Mouse (Mus musculus) liver, embryonic 15.5 days (tissue): Measurements from ENCODE around the gene Slc30a1. TPM values are rescaled to one million over a fixed set of nuclear protein-coding genes. Genes with fewer than 3 reads are reported as not detected.

Experiments
- ATAC-seq: fragments of 200-750 bp; cut with Nextera tagmentation; 2 replicates; pipeline ENCODE4 v1.8.0; 2017; ENCODE audit warnings: moderate number of reproducible peaks, mild to moderate bottlenecking, moderate library complexity; ENCODE audit not compliant: insufficient read depth
- H3K27ac ChIP-seq: fragments of 300-500 bp; sonication (generic); replicated peaks from 2 replicates; pipeline ENCODE4 v1.5.1; 2015; ENCODE audit warnings: mild to moderate bottlenecking, inconsistent platforms
- H3K27me3 ChIP-seq: fragments of 300-500 bp; sonication (generic); 2 replicates; pipeline ENCODE4 v1.6.1; 2015; ENCODE audit warnings: mild to moderate bottlenecking, inconsistent platforms
- H3K36me3 ChIP-seq: fragments of 300-500 bp; sonication (generic); replicated peaks from 2 replicates; pipeline ENCODE4 v1.6.1; 2015; ENCODE audit warnings: moderate library complexity, mild to moderate bottlenecking, inconsistent platforms
- H3K4me1 ChIP-seq: fragments of 300-500 bp; sonication (generic); replicated peaks from 2 replicates; pipeline ENCODE4 v1.6.1; 2015; ENCODE audit warnings: inconsistent platforms
- H3K4me2 ChIP-seq: fragments of 300-500 bp; sonication (generic); 2 replicates; pipeline ENCODE4 v1.6.1; 2015; ENCODE audit warnings: moderate library complexity, mild to moderate bottlenecking, inconsistent platforms
- H3K4me3 ChIP-seq: fragments of 300-500 bp; sonication (generic); replicated peaks from 2 replicates; pipeline ENCODE4 v1.5.1; 2015; ENCODE audit warnings: mild to moderate bottlenecking, inconsistent platforms
- H3K9ac ChIP-seq: fragments of 300-500 bp; sonication (generic); 2 replicates; pipeline ENCODE4 v1.6.1; 2015; ENCODE audit warnings: moderate library complexity, mild to moderate bottlenecking, inconsistent platforms
- H3K9me3 ChIP-seq: fragments of 300-500 bp; sonication (generic); replicated peaks from 2 replicates; pipeline ENCODE4 v1.6.1; 2016; ENCODE audit warnings: inconsistent platforms
- WGBS: fragments of 180-500 bp; shearing (Covaris S2); methylation state at CpG from one replicate; pipeline ENCODE4 v1.1.7; 2015; ENCODE audit warnings: mixed read lengths; ENCODE audit not compliant: insufficient replicate concordance; 5-methylcytosine and 5-hydroxymethylcytosine counted together
- polyA plus RNA-seq: library from polyadenylated mRNA; unstranded; fragments of >200 nt; fragmentation: Nextera tagmentation; extraction: Ambion mirVana; gene quantifications from 2 replicates; pipeline ENCODE4 v1.2.1, GENCODE M21; 2015

Slc30a1 gene
- polyA plus RNA-seq, 1 experiment from 2014 or later, result 4.2 TPM

DNA sequence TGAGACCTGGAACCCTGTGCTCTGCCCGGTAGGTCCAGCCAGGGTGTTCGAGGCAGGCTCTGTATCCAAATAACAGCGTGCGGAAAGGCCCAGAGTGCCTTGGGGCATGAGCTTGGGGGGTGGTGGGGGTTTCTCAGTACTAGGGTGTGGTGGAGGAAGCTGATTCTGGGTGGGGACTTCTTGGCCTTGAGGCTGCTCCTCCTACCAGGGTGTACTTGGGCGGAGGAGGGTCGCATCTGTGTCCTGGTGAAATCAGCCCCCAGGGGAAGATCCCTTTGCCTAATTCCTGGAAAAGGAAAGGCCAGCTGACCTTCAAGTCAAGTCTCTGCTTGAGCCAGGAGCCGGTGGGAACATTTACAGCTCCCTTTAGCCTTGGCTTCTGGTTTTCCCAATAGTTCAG lies 39.7 kb downstream of the Slc30a1 start:
- Histone ChIP-seq H3K9me3 (no peaks in the 10 kb centered on the region), H3K27me3 (0 out of 2 replicates have a peak, but pooled peaks cover 2% of the 10 kb centered on the region), H3K4me1 (peaks cover 3% of the 10 kb centered on the region; the same call in 1 of the 2 replicates), H3K27ac (no peak overlapping the region), H3K9ac (no peak overlapping the region), H3K4me3 (no peak overlapping the region), H3K36me3 (no peaks in the 10 kb centered on the region), H3K4me2 (no peak overlapping the region)
- WGBS, result 58% methylated on average over 7 of the region's 7 CpGs
- ATAC-seq, result no peak

DNA sequence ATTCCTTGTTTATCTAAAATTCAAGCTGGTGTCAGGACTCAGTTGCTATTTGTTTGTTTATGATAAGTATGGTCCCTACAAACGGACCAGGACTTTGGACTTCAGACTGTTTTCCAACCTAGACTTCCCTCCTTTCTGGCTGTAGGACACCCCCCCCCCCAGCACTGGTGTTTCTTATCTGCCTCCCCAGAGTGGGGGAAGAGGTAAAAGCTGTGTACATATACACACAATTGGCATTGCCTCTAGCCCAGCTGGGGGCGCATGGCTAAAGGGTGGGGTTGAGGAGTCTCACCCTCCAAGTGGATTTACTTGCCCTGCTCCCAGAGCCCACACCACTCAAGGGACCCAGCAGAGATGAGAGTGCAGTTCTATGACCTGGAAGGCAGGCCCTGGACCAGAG lies 40.3 kb downstream of the Slc30a1 start:
- Histone ChIP-seq H3K27me3 (0 out of 2 replicates have a peak, but pooled peaks cover 2% of the 10 kb centered on the region), H3K4me3 (no peak overlapping the region), H3K27ac (no peak overlapping the region), H3K4me1 (peaks cover 3% of the 10 kb centered on the region; the same call in 1 of the 2 replicates), H3K36me3 (no peaks in the 10 kb centered on the region), H3K9ac (no peak overlapping the region), H3K4me2 (no peak overlapping the region), H3K9me3 (no peaks in the 10 kb centered on the region)
- 51% methylated on average over 2 of the region's 2 CpGs for WGBS
- no peak for ATAC-seq

DNA sequence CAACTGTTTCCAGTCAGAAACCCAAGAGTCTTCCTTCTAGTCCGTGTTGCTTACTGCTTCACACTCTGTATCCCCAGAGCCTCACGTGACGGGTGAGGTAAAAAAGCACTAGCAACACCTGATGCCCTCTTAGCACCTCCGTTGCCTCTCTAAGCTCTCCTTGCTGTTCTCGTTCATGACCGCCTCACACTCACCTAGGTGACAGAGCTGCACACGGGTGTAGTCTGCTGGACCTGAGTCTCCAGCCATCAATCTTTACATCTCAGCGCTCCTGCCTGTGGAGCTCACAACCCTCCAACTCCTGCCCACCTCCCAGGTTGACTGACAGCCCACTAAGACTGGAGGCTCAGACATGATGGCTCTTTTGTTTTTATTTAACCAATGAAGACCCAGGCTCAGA lies 41.2 kb downstream of the Slc30a1 start:
- Histone ChIP-seq H3K4me3 (no peak overlapping the region), H3K9me3 (no peaks in the 10 kb centered on the region), H3K4me2 (no peak overlapping the region), H3K36me3 (no peaks in the 10 kb centered on the region), H3K4me1 (peaks cover 3% of the 10 kb centered on the region; the same call in 1 of the 2 replicates), H3K27ac (no peak overlapping the region), H3K27me3 (0 out of 2 replicates have a peak, but pooled peaks cover 2% of the 10 kb centered on the region), H3K9ac (no peak overlapping the region)
- no peak for ATAC-seq
- 66% methylated on average over 8 of the region's 8 CpGs for WGBS

DNA sequence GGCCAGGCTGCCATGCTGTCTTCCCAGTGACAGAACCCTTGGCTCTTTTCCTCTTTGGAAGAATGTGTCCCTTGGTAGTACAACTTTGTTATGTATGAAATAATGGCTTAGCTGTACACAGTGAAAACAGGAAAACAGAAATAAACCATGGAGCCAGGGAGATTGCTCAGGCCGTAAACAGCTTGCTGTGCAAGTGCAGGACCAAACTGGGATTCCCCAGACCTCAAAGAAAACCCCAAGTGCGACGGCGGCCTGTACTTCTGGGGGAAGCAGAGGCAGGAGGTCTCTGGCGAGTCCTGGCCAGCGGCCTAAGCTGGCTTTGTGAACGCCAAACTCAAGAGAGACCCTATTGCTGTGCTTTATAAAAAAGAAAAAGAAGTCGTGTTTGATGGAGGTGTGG lies 42.0 kb downstream of the Slc30a1 start:
- 0 out of 2 replicates have a peak, but pooled peaks cover 2% of the 10 kb centered on the region for H3K27me3 ChIP-seq
- H3K36me3 ChIP-seq, result no peaks in the 10 kb centered on the region
- H3K4me1 ChIP-seq, result peaks cover 3% of the 10 kb centered on the region; the same call in 1 of the 2 replicates
- no peak overlapping the region for H3K4me3 ChIP-seq
- no peaks in the 10 kb centered on the region for H3K9me3 ChIP-seq
- 62% methylated on average over 8 of the region's 8 CpGs for WGBS
- H3K9ac ChIP-seq, result no peak overlapping the region
- no peak overlapping the region for H3K27ac ChIP-seq
- ATAC-seq, result no peak
- no peak overlapping the region for H3K4me2 ChIP-seq

DNA sequence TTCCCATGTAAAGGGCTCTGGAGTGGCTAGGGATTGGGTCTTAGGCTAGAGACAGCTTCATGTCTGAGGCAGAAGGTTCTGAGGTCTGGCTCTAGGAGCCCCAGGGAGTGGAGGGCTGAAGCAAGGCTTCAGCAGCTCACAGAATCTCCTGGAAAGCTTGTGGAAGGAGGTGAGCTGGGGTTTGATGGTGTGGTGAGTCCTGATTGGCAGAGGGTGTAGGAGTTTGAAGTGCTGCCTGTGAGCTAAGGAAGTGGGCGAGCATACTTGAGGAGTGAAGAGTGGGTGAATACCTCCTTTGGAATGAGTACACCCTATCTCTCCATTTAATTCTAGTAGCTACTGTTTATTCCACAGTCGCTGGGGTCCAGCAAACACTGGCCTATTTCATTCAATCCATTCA lies 44.0 kb downstream of the Slc30a1 start:
- Histone ChIP-seq H3K9me3 (no peaks in the 10 kb centered on the region), H3K4me1 (peaks cover 14% of the 10 kb centered on the region), H3K4me2 (no peak overlapping the region), H3K36me3 (no peaks in the 10 kb centered on the region), H3K27me3 (0 out of 2 replicates have a peak, but pooled peaks cover 2% of the 10 kb centered on the region), H3K27ac (no peak overlapping the region), H3K4me3 (no peak overlapping the region), H3K9ac (no peak overlapping the region)
- WGBS, result 53% methylated on average over 2 of the region's 2 CpGs
- no peak for ATAC-seq

DNA sequence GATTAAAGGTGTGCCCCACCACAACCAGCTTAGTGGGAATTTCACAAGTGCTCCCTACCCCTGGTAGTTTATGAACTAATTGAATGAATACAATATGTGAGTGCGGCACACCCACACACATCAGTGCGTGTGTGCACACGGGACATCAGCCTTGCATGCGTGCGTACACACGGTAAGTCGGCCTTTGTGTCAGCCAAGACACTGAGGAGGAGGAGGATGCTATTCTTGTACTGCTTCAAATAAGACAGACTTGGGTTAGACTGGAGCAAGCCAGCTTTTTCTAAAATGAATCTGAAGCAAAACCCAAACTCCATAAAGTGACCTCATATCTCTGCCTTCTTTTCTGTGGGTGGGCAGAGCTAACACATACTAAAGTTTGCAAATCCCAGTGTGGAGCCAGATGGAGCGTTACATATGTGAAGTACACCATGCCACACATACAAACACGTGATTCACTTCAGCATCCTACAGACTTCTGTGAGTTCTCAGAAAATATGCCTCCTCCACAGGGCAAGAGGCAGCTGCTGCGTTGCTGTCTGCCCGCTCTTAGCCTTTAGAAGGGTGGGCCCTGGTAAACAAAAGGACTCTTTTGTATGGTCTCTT lies 46.3 kb downstream of the Slc30a1 start:
- H3K9ac ChIP-seq, result no peak overlapping the region
- no peak for ATAC-seq
- no peak overlapping the region for H3K4me3 ChIP-seq
- no peaks in the 10 kb centered on the region for H3K9me3 ChIP-seq
- peaks cover 24% of the 10 kb centered on the region for H3K4me1 ChIP-seq
- H3K27me3 ChIP-seq, result no peaks in the 10 kb centered on the region
- WGBS, result 82% methylated on average over 11 of the region's 11 CpGs
- no peak overlapping the region for H3K4me2 ChIP-seq
- no peak overlapping the region for H3K27ac ChIP-seq
- H3K36me3 ChIP-seq, result no peaks in the 10 kb centered on the region

DNA sequence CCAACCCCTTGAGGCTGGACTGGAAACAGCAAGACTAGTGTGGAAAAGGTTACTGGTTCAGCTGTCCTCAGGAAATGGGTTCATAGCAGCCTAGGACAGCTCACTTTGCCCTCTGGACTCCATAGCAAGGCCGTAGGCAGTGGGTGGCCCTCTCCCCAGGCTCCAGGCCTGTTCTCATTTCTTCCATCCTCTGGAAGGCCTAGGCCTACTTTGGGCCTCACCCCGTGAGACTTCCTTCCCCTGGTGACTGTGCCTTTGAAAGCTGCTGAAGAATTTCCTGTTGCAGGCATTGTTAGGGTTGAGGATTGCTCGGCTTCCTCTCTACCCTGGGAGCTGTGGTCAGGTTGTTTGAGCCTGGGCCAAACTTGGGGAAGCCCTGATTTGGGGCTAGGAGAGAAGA lies 48.5 kb downstream of the Slc30a1 start:
- Histone ChIP-seq H3K27ac (peak overlapping the region; percentile 62), H3K27me3 (no peaks in the 10 kb centered on the region), H3K4me1 (peaks cover 25% of the 10 kb centered on the region), H3K9ac (no peak overlapping the region), H3K4me2 (no peak overlapping the region), H3K36me3 (no peaks in the 10 kb centered on the region), H3K4me3 (no peak overlapping the region), H3K9me3 (no peaks in the 10 kb centered on the region)
- ATAC-seq, result peak; percentile 49
- WGBS, result 29% methylated on average over 3 of the region's 3 CpGs

DNA sequence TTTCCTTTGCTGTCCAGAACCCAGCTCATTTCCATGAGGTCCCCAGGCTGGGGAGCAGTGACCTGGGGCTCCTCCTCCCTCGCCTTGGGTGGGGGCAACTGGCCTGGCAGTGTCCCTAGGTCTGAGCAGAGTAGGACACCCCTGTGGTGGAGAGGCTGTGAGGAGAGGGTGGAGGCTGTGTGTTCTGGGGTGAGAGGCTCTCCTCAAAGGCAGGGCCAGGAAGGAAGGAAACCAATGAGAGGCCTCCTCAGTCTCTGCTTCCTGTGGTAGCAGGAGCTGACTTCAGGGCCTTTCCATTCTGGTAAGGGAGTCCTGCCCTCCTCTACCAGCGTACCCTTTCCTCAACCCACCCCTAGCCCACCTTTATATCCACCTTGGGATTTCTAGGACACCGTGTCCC lies 49.7 kb downstream of the Slc30a1 start:
- H3K4me3 ChIP-seq, result no peak overlapping the region; the same call in 1 of the 2 replicates
- no peaks in the 10 kb centered on the region for H3K36me3 ChIP-seq
- H3K27me3 ChIP-seq, result no peaks in the 10 kb centered on the region
- H3K4me1 ChIP-seq, result peaks cover 29% of the 10 kb centered on the region
- no peaks in the 10 kb centered on the region for H3K9me3 ChIP-seq
- peak overlapping the region; percentile 62 for H3K27ac ChIP-seq
- no peak overlapping the region for H3K9ac ChIP-seq
- ATAC-seq, result peak; percentile 26
- H3K4me2 ChIP-seq, result peak overlapping the region; percentile 35
- WGBS, result 24% methylated on average over 3 of the region's 3 CpGs

DNA sequence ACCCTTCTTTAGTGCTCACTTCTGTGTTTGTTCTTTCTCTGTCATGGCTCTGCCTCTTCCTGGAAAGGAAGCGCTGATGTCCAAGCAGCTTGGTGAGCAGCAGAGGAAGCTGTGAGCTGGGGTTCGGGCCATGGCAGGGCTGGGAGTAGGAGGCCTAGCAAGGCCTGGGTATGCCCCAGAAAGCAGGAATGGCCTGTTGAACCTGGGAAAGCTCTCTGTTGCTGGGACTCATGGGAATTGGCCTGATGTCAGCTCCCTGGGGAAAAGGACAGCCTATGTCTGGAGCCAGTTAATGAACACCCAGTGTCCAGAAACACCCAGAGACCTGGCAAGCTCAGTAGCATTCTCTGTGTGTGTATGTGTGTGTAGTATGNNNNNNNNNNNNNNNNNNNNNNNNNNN lies 50.3 kb downstream of the Slc30a1 start:
- H3K27me3 ChIP-seq, result no peaks in the 10 kb centered on the region
- H3K4me2 ChIP-seq, result peak overlapping the region; percentile 35
- no peak overlapping the region for H3K9ac ChIP-seq
- peak; percentile 51 for ATAC-seq
- no peaks in the 10 kb centered on the region for H3K36me3 ChIP-seq
- peak overlapping the region; percentile 60 for H3K27ac ChIP-seq
- H3K9me3 ChIP-seq, result no peaks in the 10 kb centered on the region
- 62% methylated on average over 2 of the region's 2 CpGs for WGBS
- no peak overlapping the region; the same call in 1 of the 2 replicates for H3K4me3 ChIP-seq
- H3K4me1 ChIP-seq, result peaks cover 29% of the 10 kb centered on the region

DNA sequence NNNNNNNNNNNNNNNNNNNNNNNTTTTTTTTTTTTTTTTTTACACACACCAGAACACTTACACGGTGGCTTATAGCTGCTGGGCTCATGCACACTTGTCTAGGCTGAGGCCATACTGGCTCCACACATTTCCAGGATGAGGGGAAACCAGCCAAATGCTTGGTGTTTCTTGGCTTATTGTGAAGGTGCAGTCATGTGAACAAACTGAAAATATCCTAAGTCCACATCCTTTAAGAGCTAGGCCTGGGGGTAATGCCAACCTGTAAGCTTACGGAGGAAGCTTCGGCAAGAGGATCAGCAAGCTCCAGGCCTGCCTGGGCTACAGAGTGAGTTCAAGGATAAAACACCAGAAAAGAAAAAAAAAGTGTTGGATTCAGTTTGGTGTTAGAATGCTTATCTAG lies 50.8 kb downstream of the Slc30a1 start:
- no peak overlapping the region for H3K27ac ChIP-seq
- H3K36me3 ChIP-seq, result no peaks in the 10 kb centered on the region
- H3K4me2 ChIP-seq, result no peak overlapping the region
- WGBS, result 77% methylated on average over 3 of the region's 3 CpGs
- ATAC-seq, result no peak
- H3K9ac ChIP-seq, result no peak overlapping the region
- peaks cover 29% of the 10 kb centered on the region for H3K4me1 ChIP-seq
- no peaks in the 10 kb centered on the region for H3K9me3 ChIP-seq
- no peaks in the 10 kb centered on the region for H3K27me3 ChIP-seq
- H3K4me3 ChIP-seq, result no peak overlapping the region

DNA sequence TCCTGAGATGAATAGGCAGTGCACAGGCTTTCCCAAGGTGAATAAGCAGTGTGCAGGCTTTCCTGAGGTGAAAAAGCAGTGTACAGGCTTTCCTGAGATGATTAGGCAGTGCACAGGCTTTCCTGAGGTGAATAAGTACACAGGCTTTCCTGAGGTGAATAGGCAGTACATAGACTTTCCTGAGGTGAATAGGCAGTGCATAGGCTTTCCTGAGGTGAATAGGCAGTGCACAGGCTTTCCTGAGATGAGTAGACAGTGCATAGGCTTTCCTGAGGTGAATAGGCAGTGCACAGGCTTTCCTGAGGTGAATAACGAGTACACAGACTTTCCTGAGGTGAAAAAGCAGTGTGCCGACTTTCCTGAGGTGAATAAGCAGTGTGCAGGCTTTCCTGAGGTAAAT lies 54.4 kb downstream of the Slc30a1 start:
- H3K27me3 ChIP-seq, result no peaks in the 10 kb centered on the region
- H3K27ac ChIP-seq, result no peak overlapping the region
- no peak overlapping the region for H3K9ac ChIP-seq
- ATAC-seq, result no peak
- H3K4me2 ChIP-seq, result no peak overlapping the region
- no peaks in the 10 kb centered on the region for H3K36me3 ChIP-seq
- H3K9me3 ChIP-seq, result no peaks in the 10 kb centered on the region
- peaks cover 27% of the 10 kb centered on the region for H3K4me1 ChIP-seq
- H3K4me3 ChIP-seq, result no peak overlapping the region
- WGBS, result 34% methylated on average over 2 of the region's 2 CpGs
